Mouse (Mus musculus) liver, adult 2 months (tissue): ENCODE data around the gene Pitx2. TPM values are rescaled to one million over a fixed set of nuclear protein-coding genes. Genes with fewer than 3 reads are reported as not detected.

ENCODE experiments used
- DNase-seq: peaks from one replicate; pipeline ENCODE4 v3.0.0-alpha.2; 2011; ENCODE audit warnings: low read depth, low spot score; ENCODE audit errors: extremely low read depth
- H3K27ac ChIP-seq: fragments of 200-500 bp; replicated peaks from 2 replicates; pipeline ENCODE4 v1.5.1; 2012; ENCODE audit warnings: low read depth, mild to moderate bottlenecking, control low read depth, inconsistent platforms, low read length; ENCODE audit not compliant: insufficient read depth
- H3K27me3 ChIP-seq: fragments of 200-500 bp; 2 replicates; pipeline ENCODE4 v1.6.1; 2012; ENCODE audit warnings: mild to moderate bottlenecking, moderate library complexity, low read length, inconsistent platforms; ENCODE audit not compliant: control insufficient read depth, insufficient read depth
- H3K36me3 ChIP-seq: fragments of 200-500 bp; 2 replicates; pipeline ENCODE4 v1.6.1; 2012; ENCODE audit warnings: low read length, inconsistent platforms; ENCODE audit not compliant: control insufficient read depth, insufficient read depth
- H3K4me1 ChIP-seq: fragments of 200-500 bp; 2 replicates; pipeline ENCODE4 v1.6.1; 2011; ENCODE audit warnings: low read length; ENCODE audit not compliant: control insufficient read depth, insufficient read depth
- H3K4me3 ChIP-seq: fragments of 200-500 bp; 2 replicates; pipeline ENCODE4 v1.5.1; 2011; ENCODE audit warnings: low read depth, mild to moderate bottlenecking, control low read depth, low read length, moderate library complexity; ENCODE audit not compliant: insufficient read depth
- H3K79me2 ChIP-seq: fragments of 200-500 bp; 2 replicates; pipeline ENCODE4 v1.6.1; 2012; ENCODE audit warnings: inconsistent platforms, mild to moderate bottlenecking, low read length, moderate library complexity; ENCODE audit not compliant: control insufficient read depth, insufficient read depth
- H3K9ac ChIP-seq: fragments of 200-500 bp; 2 replicates; pipeline ENCODE4 v1.6.1; 2012; ENCODE audit warnings: low read depth, mild to moderate bottlenecking, control low read depth, inconsistent platforms, low read length
- CTCF ChIP-seq: fragments of 200-500 bp; IDR thresholded peaks from 2 replicates; pipeline ENCODE4 v1.5.1; 2011; ENCODE audit warnings: low read depth, low read length, control low read depth
- POLR2A ChIP-seq: fragments of 200-500 bp; IDR thresholded peaks from 2 replicates; pipeline ENCODE4 v1.6.1; 2011; ENCODE audit warnings: low read length, control low read depth; ENCODE audit not compliant: insufficient read depth; ENCODE audit errors: extremely low read depth
- WGBS: fragments of 180-500 bp; shearing (Covaris S2); methylation state at CpG from one replicate; pipeline ENCODE4 v1.1.7; 2018; 5-methylcytosine and 5-hydroxymethylcytosine counted together
- polyA plus RNA-seq: library from polyadenylated mRNA; depleted of rRNA; stranded (reverse); fragments of >200 nt; gene quantifications from 2 replicates; pipeline ENCODE4 v1.2.3, GENCODE M21; 2012
- total RNA-seq: library from RNA; depleted of rRNA; stranded (reverse); fragments of >200 nt; gene quantifications from 2 replicates; pipeline ENCODE4 v1.2.3, GENCODE M21; 2014

The Pitx2 gene
- total and polyA plus RNA-seq, 2 experiments: 0.18 TPM; not detected in 1

DNA sequence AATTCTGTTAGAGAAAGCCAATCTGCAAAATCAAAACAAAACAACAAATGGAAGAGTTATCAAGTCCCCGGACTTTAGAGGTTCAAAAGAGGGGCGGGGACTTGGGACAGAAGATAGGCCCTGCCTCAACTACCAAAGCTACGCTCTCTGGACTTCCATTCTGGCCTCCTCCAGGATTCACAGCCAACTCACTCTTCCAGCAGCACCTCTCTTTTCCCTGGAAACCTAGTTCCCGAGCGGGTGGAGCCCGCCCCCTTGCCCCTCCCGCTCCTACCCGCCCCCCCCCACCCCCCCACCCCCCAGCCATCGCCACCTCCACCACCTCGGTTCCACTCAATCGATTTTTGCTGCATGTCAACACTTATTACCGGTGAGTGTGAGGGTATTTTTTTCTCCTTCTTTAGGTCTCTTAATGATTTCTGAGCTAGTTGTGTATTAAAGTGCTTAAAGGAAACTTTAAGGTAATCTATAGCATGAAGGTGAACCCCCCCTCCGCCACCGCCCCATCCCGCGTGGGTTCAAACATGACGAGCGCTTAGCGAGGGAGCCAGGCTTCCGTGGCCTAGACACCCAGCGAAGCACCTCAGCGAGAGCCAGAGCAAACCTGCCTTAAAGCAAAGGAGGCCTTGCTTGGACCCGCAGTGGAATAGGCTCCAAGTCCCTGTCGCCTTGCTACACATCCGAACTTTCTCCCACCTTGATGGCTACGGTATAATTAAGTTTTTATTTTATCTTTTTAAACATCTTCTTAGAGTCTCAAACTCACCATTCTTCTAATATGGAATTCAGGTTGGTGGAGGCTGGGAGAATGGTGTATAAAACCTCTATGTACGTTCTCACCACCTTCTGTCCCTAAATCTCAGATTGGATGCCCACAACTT lies 21.9 kb downstream of the Pitx2 start:
- Histone ChIP-seq H3K27me3 (peaks cover 35% of the 10 kb centered on the region), H3K79me2 (no peaks in the 10 kb centered on the region), H3K36me3 (no peaks in the 10 kb centered on the region), H3K27ac (no peak overlapping the region), H3K4me1 (no peaks in the 10 kb centered on the region), H3K9ac (no peak overlapping the region), H3K4me3 (no peak overlapping the region)
- WGBS: 11% methylated on average over 27 of the region's 27 CpGs
- DNase-seq: no peak
- TF ChIP-seq POLR2A (no peak), CTCF (no peak)

DNA sequence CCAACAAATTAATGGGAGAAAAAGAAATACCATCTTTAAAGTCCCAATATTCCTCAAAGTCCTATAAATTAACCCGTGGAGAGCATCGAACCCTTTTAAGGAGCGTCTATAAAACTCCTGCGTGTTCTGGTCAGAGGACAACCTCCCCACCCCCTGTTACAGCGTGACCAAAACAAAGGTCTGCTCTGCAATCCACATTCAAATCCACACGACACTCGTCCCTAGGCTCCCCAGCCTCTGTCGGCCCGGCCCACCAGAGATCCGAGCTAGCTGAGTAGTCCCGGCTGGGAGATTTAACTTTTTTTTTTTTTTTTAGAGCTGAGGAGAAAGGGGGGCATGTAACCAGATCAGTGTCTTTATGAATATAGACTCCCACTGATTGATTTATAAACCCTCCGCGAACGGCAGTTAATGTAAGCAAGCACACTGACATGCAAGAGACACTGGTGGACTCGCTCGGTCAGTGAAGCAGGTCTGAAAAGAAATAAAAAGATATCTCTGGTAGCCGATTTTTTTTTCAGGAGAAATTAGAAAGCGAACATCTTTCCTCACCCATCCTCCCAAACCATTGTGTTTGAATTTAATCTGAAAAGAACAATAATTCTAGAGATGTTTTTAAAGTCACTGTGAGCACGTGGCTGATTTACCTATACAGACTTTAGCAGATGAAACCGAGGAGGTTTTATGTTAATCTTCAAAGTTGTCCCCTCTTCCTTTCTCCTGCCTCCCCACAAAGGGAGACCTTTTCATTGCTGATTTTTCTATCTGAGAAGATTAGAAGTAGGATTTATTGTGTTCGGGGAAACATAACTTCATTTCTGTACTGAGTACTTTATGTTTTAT lies 23.0 kb downstream of the Pitx2 start:
- H3K27ac ChIP-seq: no peak overlapping the region
- no peaks in the 10 kb centered on the region for H3K4me1 ChIP-seq
- H3K36me3 ChIP-seq: no peaks in the 10 kb centered on the region
- H3K4me3 ChIP-seq: no peak overlapping the region
- no peak for DNase-seq
- TF ChIP-seq POLR2A: no peak
- no peak for TF ChIP-seq CTCF
- no peaks in the 10 kb centered on the region for H3K79me2 ChIP-seq
- WGBS: 9% methylated on average over 21 of the region's 21 CpGs
- peaks cover 36% of the 10 kb centered on the region for H3K27me3 ChIP-seq
- H3K9ac ChIP-seq: no peak overlapping the region

- Histone ChIP-seq H3K27ac (no peak overlapping the region), H3K4me1 (no peaks in the 10 kb centered on the region), H3K79me2 (no peaks in the 10 kb centered on the region), H3K36me3 (no peaks in the 10 kb centered on the region), H3K9ac (no peak overlapping the region), H3K4me3 (no peak overlapping the region), H3K27me3 (peaks cover 31% of the 10 kb centered on the region)
- WGBS: 12% methylated on average over 6 of the region's 6 CpGs
- DNase-seq: no peak
- TF ChIP-seq POLR2A: no peak
- TF ChIP-seq CTCF: no peak
Measured at GRCm38 (mm10) chr3:129223401-129223800, 23.7 kb downstream of the Pitx2 start.

GRCm38 (mm10) chr3:129223964-129224805 lies 24.5 kb downstream of the Pitx2 start:
- DNase-seq: no peak
- Histone ChIP-seq H3K9ac (no peak overlapping the region), H3K4me3 (no peak overlapping the region), H3K79me2 (no peaks in the 10 kb centered on the region), H3K27me3 (peaks cover 27% of the 10 kb centered on the region), H3K27ac (no peak overlapping the region), H3K36me3 (no peaks in the 10 kb centered on the region), H3K4me1 (no peaks in the 10 kb centered on the region)
- TF ChIP-seq POLR2A (no peak), CTCF (no peak)
- WGBS: 2% methylated on average over 26 of the region's 26 CpGs

GRCm38 (mm10) chr3:129224806-129225576 lies 25.3 kb downstream of the Pitx2 start:
- H3K27ac ChIP-seq: no peak overlapping the region
- no peaks in the 10 kb centered on the region for H3K79me2 ChIP-seq
- no peak overlapping the region for H3K9ac ChIP-seq
- TF ChIP-seq CTCF (no peak), POLR2A (no peak)
- H3K36me3 ChIP-seq: no peaks in the 10 kb centered on the region
- H3K4me3 ChIP-seq: no peak overlapping the region
- H3K4me1 ChIP-seq: no peaks in the 10 kb centered on the region
- peaks cover 27% of the 10 kb centered on the region for H3K27me3 ChIP-seq
- DNase-seq: no peak
- WGBS: 3% methylated on average over 40 of the region's 40 CpGs
